Mouse (Mus musculus) mouse trophoblast stem cell (cell line): ENCODE data around the gene Eif4e3.

ENCODE experiments used
- in situ Hi-C, 2 experiments: fragments of 300-500 bp; cut with MseI, MboI; formaldehyde crosslinking; loops; 2 replicates in 1 of 2; 3 replicates in 1 of 2; pipeline ENCODE4 v1.15.1; 2025

The Eif4e3 gene

DNA sequence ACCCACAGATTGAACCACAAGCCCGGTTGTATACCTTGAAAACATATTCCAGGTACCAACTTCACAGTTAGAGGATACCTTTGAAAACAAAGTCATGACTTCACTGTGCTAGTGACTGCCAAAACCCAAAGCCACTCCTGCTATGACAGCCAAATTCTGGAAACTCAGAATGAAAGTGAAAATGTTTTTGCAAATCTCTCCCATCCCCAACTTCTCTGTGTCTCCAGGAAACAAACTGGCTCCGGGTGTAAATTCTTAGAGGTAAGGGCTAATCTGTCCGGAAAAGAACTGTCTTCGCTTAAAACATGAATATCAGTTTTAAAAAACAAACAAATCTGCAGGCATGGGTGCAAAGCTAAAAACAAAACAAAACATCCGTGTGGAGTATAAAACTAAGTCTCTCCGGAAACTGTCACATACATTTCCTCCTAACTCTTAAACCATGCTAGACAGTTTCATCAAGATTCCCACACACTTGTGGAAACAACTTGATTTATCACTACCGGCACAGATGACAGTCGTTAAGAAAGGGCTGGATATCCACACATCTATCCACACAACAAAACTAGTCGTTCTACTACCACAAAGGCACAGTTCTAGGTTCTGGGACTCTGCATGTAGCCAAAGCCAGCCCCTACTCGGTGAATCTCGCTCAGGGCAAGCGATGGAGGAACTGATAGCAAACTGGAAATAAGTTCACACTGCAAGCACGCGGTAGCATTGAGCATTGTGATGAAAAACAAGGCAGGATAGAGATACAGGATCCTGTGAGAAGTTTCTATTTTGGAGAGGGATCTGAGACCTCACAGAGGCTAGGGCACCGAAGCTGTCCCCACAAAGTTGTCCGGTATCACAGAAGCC lies 884 bp downstream of the Eif4e3 start:
- in situ Hi-C loops: no loop called here

DNA sequence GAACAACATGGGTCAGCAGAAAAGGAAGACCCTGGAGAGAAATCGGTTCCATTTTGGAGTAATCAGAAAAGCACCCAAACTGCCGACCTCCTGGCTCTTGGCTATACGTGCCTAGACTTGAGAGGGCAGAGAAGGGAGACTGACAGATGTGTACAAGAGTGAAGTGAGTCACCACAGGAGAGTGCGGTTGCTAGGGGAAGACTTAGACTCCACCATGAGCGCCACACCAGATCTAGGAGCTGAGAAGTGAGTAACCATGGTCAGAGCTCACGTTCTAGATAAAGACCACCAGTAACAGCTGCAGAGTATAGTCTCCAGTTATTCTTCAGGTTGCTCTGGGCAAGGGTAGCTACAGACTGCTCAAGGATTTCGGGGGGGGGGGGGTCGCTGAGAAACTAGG lies 3.3 kb downstream of the Eif4e3 start:
- in situ Hi-C loops: no loop called here

- in situ Hi-C loops: no loop called here
Observed at GRCm38 (mm10) chr6:99660443-99660842, 6.1 kb downstream of the Eif4e3 start.

DNA sequence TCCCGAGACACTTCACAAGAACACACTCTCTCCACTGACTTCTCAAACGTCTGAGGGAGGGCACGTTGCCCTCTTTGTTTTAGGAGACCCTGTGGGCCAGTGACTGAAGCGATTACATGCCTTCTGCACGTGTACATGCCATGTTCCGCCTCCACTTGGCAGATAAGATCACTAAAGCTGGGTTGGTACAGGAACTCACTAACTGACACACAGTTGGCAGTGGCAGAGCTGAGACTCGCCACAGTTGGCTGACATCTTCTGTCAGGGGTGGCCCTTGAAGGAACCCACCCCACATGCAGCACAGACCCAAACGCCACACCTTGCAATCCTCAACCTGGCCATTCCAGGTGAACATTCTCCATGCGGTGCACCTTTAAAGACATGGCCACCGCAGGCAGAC lies 8.0 kb downstream of the Eif4e3 start:
- in situ Hi-C loops: no loop called here

DNA sequence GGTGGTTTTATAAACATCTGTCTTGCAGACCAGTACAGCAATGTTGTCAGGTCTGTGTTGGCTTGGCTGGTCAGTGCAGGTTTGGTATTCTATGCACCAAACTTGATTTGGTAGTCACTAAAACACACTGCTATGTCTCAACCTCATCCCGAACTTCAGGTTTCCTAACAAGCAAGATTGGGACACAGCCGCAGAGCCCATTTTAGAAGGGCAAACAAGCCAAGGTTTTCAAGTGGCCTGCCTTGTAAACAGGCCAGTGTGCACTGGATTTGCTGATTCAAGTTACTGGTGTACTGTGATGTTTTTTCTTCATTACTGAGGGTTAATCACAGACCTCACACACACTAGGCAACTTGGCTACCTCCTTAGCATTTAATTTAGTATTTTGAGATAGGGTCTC lies 10.5 kb downstream of the Eif4e3 start:
- in situ Hi-C loops: no loop called here

GRCm38 (mm10) chr6:99655488-99655887 lies 11.1 kb downstream of the Eif4e3 start:
- in situ Hi-C loops: no loop called here

GRCm38 (mm10) chr6:99654343-99654742 lies 12.2 kb downstream of the Eif4e3 start:
- in situ Hi-C loops: no loop called here

GRCm38 (mm10) chr6:99652341-99652740 lies 14.2 kb downstream of the Eif4e3 start:
- in situ Hi-C loops: no loop called here

- in situ Hi-C loops: no loop called here
Observed at GRCm38 (mm10) chr6:99649307-99649706, 17.3 kb downstream of the Eif4e3 start.

DNA sequence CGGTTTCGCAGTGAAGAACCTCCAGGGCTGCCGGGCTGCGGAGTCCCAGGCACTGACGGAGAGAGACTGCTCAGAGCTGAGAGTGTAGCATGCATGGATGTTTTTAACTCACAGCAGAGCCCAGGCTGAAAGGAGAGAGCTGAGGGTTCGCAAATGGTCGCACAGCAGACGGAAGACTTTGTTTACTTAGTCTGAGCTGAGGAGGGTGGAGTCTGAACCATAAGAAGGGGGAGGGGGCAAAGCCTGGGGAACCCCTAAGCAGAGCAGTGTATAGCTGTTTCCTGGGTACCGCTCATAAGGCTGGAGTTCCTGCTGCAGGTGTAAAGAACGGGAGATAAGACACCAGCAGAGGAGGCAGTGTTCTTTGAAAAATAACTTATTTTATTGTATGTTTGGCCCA lies 20.2 kb downstream of the Eif4e3 start:
- in situ Hi-C loops: no loop called here

DNA sequence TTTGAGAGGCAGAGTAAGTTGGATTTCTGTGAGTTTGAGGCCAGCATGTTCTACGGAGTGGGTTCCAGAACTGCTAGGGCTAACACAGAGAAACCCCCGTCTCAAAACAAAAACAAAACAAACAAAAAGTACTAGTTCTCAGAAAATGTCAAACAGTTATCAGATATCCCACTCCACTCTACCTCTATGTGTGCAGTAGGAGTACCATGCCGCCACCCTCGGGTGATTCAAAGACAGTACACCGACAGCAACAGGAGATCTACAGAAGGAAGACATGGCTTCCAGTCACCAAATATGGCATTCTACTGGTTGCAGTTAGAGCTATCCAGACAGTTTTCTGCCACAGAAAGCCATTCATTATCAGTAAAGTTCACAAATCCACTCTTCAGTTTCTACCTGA lies 21.7 kb downstream of the Eif4e3 start:
- in situ Hi-C loops: no loop called here

GRCm38 (mm10) chr6:99644386-99644785 lies 22.2 kb downstream of the Eif4e3 start:
- in situ Hi-C loops: no loop called here

- in situ Hi-C loops: no loop called here
Observed at GRCm38 (mm10) chr6:99643439-99644199, 23.0 kb downstream of the Eif4e3 start.

DNA sequence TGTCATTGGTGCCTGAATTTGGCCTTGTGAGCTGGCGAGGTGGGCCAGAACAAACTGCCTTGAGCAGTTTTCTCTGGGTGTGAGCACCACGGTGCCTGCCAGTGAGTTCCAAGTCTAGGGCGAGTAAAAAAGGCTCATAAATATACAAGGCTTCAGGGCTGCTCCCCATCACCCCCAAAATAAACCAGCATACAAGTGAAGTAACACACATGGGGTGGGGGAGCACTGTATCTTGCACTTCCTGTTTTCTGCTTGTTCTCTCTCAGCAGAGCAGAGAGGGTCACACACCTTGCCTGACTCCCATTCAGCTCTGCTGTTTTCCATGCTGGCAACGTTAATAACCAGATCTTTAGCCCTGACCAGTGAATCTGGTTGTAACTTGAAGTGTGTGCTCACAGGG lies 29.1 kb downstream of the Eif4e3 start:
- in situ Hi-C loops: no loop called here

GRCm38 (mm10) chr6:99636801-99637200 lies 29.8 kb downstream of the Eif4e3 start:
- in situ Hi-C loops: no loop called here

GRCm38 (mm10) chr6:99636121-99636520 lies 30.4 kb downstream of the Eif4e3 start:
- in situ Hi-C loops: no loop called here

GRCm38 (mm10) chr6:99632121-99632980 lies 34.2 kb downstream of the Eif4e3 start:
- in situ Hi-C loops: no loop called here

- in situ Hi-C loops: no loop called here
Observed at GRCm38 (mm10) chr6:99631637-99632036, 34.9 kb downstream of the Eif4e3 start.

DNA sequence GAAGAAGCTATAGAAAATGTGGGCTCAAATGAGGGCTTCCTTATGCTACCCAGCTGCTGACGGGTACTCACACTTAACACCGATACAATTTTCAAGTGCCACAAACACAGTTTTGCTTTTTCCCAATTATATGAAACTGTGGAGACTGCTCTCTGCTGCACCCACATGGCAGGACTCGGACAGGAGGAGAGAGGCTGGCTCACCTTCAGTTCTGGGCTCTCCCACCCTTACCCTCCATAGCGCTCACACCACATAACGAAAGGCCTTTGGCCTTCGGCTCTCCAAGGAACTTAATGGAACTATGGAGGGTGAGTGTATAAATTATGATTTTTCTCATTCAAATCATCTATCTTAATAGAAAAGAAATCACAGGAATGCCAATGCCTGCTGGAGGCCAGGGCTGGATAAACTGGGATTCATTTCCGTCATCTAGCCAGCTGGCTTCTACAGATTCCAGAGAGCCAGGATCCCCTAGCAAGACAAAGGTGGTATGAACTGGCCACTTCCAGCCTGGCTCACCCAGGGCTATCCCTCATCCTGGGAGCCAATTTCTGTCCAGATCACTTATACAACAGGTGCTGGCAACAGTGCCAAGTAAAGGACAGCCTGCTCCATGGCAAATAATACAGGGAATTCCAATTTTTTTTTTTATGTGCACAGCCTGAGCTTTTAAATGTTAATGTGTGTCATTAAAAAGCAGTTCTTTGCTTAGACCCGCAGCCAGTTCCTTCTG lies 36.7 kb downstream of the Eif4e3 start:
- in situ Hi-C loops: no loop called here

- in situ Hi-C loops: no loop called here
Observed at GRCm38 (mm10) chr6:99626347-99626746, 40.2 kb downstream of the Eif4e3 start.

DNA sequence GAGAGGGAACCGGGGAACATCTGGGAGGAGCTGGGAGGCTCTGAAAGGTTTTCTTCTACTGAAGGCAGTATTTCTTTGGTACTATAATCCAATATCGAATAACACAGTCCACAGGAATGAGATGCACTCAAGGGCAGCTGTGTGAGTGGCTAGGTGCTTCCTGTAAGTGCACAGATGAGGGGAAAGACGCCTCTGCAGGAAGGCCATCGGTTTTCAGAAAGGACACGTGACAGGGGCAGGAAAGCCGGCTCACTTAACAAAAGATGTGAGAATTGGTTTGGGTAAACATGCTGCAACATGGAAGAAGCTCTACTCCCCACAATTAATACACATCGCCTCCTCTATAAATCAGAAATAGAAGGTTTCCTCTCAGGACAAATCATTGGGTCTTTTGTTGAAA lies 40.8 kb downstream of the Eif4e3 start:
- in situ Hi-C loops: no loop called here
